Mouse (Mus musculus): ENCODE results near the gene Copa. TPM values are rescaled to one million over a fixed set of nuclear protein-coding genes. Genes with fewer than 3 reads are reported as not detected.

The Copa gene
- polyA plus RNA-seq, 1 experiment from 2014 or later, result 157 TPM

DNA sequence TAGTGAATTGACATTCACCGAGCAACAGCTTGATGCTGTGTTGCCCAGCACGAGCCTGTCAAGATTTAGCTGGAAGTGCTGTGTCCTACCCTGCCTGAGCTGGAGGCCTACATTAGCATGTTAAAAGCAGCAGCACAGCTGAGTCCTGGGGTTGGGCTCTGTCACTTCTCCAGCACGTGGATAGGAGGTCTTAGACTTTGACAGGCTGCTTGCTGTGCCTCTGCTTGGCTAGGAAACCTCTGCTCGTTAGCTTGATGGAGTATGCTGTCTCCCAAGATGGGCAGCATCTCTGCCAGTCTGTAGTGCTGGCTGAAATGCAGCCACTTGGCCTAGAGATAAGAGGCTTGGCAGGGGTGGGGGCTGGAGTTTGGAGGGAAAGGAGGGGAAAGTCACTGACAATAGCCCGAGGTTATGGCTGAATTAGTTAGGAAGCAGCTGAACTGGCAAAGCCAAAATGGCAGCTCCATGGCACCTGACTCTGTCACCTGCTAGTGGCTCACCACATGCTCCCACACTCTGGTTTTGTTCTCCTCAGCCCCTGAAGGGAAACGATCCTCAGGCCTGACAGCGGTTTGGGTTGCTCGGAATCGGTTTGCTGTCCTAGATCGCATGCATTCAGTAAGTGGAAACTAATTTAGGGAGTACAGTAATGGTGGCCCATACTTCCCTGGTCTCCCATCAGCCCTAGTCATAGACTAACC, 25.6 kb downstream of the Copa start:
- Histone ChIP-seq H3K4me2 (ENCODE audit: low read length) (no peak overlapping the region), H3K4me1 (ENCODE audit: control insufficient read depth in 2 of 2, insufficient read depth in 2 of 2, low read length in 2 of 2) (no peaks in the 10 kb centered on the region; a peak in 1 of 4 replicates), H3K27me3 (ENCODE audit: control insufficient read depth, insufficient read depth, low read length) (no peaks in the 10 kb centered on the region), H3K9ac (ENCODE audit: low read length) (no peak overlapping the region), H3K4me3 (ENCODE audit: control insufficient read depth in 1 of 2, insufficient read depth in 1 of 2, low read depth in 1 of 2, low read length in 2 of 2) (no peak overlapping the region), H3K27ac (replicated peaks in 1 of 2; ENCODE audit: control insufficient read depth in 1 of 2, insufficient read depth in 1 of 2, low read depth in 2 of 2, low read length in 2 of 2) (no peak overlapping the region), H3K9me3 (ENCODE audit: control insufficient read depth, low read length) (no peaks in the 10 kb centered on the region), H3K36me3 (ENCODE audit: control insufficient read depth, insufficient read depth, low read length) (peaks cover 100% of the 10 kb centered on the region)
- 60% methylated on average over 10 of the region's 10 CpGs for WGBS
- no peak for ATAC-seq (ENCODE audit: insufficient number of reproducible peaks, insufficient read depth, low FRiP score, low read depth)

- no peak overlapping the region for H3K27ac ChIP-seq (replicated peaks in 1 of 2; ENCODE audit: control insufficient read depth in 1 of 2, insufficient read depth in 1 of 2, low read depth in 2 of 2, low read length in 2 of 2)
- WGBS, result 84% methylated on average over 5 of the region's 5 CpGs
- no peak for ATAC-seq (ENCODE audit: insufficient number of reproducible peaks, insufficient read depth, low FRiP score, low read depth)
- no peaks in the 10 kb centered on the region for H3K9me3 ChIP-seq (ENCODE audit: control insufficient read depth, low read length)
- no peak overlapping the region for H3K4me3 ChIP-seq (ENCODE audit: control insufficient read depth in 1 of 2, insufficient read depth in 1 of 2, low read depth in 1 of 2, low read length in 2 of 2)
- H3K27me3 ChIP-seq (ENCODE audit: control insufficient read depth, insufficient read depth, low read length), result no peaks in the 10 kb centered on the region
- no peaks in the 10 kb centered on the region for H3K4me1 ChIP-seq (ENCODE audit: control insufficient read depth in 2 of 2, insufficient read depth in 2 of 2, low read length in 2 of 2)
- H3K36me3 ChIP-seq (ENCODE audit: control insufficient read depth, insufficient read depth, low read length), result peaks cover 99% of the 10 kb centered on the region
- no peak overlapping the region for H3K4me2 ChIP-seq (ENCODE audit: low read length)
- no peak overlapping the region for H3K9ac ChIP-seq (ENCODE audit: low read length)
Observed at GRCm38 (mm10) chr1:172116948-172117347, 34.6 kb downstream of the Copa start.

GRCm38 (mm10) chr1:172119100-172119499, 36.8 kb downstream of the Copa start:
- H3K27me3 ChIP-seq (ENCODE audit: control insufficient read depth, insufficient read depth, low read length), result no peaks in the 10 kb centered on the region
- WGBS, result 67% methylated on average over 6 of the region's 6 CpGs
- no peak overlapping the region for H3K27ac ChIP-seq (replicated peaks in 1 of 2; ENCODE audit: control insufficient read depth in 1 of 2, insufficient read depth in 1 of 2, low read depth in 2 of 2, low read length in 2 of 2)
- H3K4me3 ChIP-seq (ENCODE audit: control insufficient read depth in 1 of 2, insufficient read depth in 1 of 2, low read depth in 1 of 2, low read length in 2 of 2), result no peak overlapping the region
- ATAC-seq (ENCODE audit: insufficient number of reproducible peaks, insufficient read depth, low FRiP score, low read depth), result no peak
- no peaks in the 10 kb centered on the region for H3K4me1 ChIP-seq (ENCODE audit: control insufficient read depth in 2 of 2, insufficient read depth in 2 of 2, low read length in 2 of 2)
- H3K36me3 ChIP-seq (ENCODE audit: control insufficient read depth, insufficient read depth, low read length), result peaks cover 95% of the 10 kb centered on the region
- no peak overlapping the region for H3K9ac ChIP-seq (ENCODE audit: low read length)
- no peaks in the 10 kb centered on the region for H3K9me3 ChIP-seq (ENCODE audit: control insufficient read depth, low read length)
- H3K4me2 ChIP-seq (ENCODE audit: low read length), result no peak overlapping the region

DNA sequence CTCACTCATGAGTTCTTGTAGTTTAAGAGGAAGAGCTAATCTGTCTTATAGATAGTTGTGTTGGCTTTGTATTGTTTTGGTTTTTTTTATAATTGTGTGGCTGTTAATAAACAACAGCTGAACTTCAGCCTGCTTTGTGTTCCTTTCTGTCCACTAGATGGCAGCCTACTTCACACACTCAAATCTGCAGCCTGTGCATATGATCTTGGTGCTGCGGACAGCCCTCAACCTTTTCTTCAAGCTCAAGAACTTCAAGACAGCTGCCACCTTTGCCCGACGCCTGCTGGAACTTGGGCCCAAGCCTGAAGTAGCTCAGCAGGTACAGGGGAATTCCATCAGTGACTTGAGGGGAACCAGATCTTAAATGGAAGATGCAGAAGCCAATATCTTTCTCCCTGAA, 37.4 kb downstream of the Copa start:
- H3K36me3 ChIP-seq (ENCODE audit: control insufficient read depth, insufficient read depth, low read length), result peaks cover 88% of the 10 kb centered on the region
- H3K9ac ChIP-seq (ENCODE audit: low read length), result no peak overlapping the region
- no peaks in the 10 kb centered on the region for H3K9me3 ChIP-seq (ENCODE audit: control insufficient read depth, low read length)
- no peaks in the 10 kb centered on the region for H3K27me3 ChIP-seq (ENCODE audit: control insufficient read depth, insufficient read depth, low read length)
- no peak overlapping the region for H3K4me3 ChIP-seq (ENCODE audit: control insufficient read depth in 1 of 2, insufficient read depth in 1 of 2, low read depth in 1 of 2, low read length in 2 of 2)
- ATAC-seq (ENCODE audit: insufficient number of reproducible peaks, insufficient read depth, low FRiP score, low read depth), result no peak
- no peaks in the 10 kb centered on the region for H3K4me1 ChIP-seq (ENCODE audit: control insufficient read depth in 2 of 2, insufficient read depth in 2 of 2, low read length in 2 of 2)
- 60% methylated on average over 3 of the region's 3 CpGs for WGBS
- H3K27ac ChIP-seq (replicated peaks in 1 of 2; ENCODE audit: control insufficient read depth in 1 of 2, insufficient read depth in 1 of 2, low read depth in 2 of 2, low read length in 2 of 2), result no peak overlapping the region
- H3K4me2 ChIP-seq (ENCODE audit: low read length), result no peak overlapping the region

DNA sequence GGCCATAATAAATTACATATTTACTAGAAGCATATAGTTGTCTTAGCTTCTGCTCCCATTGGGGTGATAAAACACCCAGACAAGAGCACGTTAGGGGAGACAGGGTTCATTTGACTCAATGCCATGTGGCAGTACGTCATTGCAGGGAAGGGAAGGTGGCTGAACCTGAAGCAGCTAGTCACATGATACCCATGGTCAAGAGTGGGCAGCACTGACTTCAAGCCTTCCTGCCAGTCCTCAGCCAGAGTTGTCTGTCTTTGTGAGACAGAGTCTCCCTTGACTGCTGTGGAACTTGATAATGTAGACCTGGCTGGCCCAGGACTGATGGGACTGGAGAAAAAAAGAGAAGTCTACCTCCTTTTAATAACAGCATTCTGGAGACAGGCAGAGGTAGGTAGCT, 40.3 kb downstream of the Copa start:
- peaks cover 59% of the 10 kb centered on the region for H3K36me3 ChIP-seq (ENCODE audit: control insufficient read depth, insufficient read depth, low read length)

GRCm38 (mm10) chr1:172124572-172124971, 42.2 kb downstream of the Copa start:
- Histone ChIP-seq H3K27ac (replicated peaks in 1 of 2; ENCODE audit: control insufficient read depth in 1 of 2, insufficient read depth in 1 of 2, low read depth in 2 of 2, low read length in 2 of 2) (no peak overlapping the region), H3K9me3 (ENCODE audit: control insufficient read depth, low read length) (no peaks in the 10 kb centered on the region), H3K4me2 (ENCODE audit: low read length) (no peak overlapping the region), H3K9ac (ENCODE audit: low read length) (no peak overlapping the region), H3K27me3 (ENCODE audit: control insufficient read depth, insufficient read depth, low read length) (no peaks in the 10 kb centered on the region), H3K4me3 (ENCODE audit: control insufficient read depth in 1 of 2, insufficient read depth in 1 of 2, low read depth in 1 of 2, low read length in 2 of 2) (no peak overlapping the region), H3K36me3 (ENCODE audit: control insufficient read depth, insufficient read depth, low read length) (peaks cover 53% of the 10 kb centered on the region), H3K4me1 (ENCODE audit: control insufficient read depth in 2 of 2, insufficient read depth in 2 of 2, low read length in 2 of 2) (peaks cover 4 to 6% of the 10 kb centered on the region in 2 experiments)
- 73% methylated on average over 6 of the region's 6 CpGs for WGBS
- ATAC-seq (ENCODE audit: insufficient number of reproducible peaks, insufficient read depth, low FRiP score, low read depth), result no peak

More for the DNA sequence above, 40.3 kb downstream of the Copa start:
- no peak for ATAC-seq (ENCODE audit: insufficient number of reproducible peaks, insufficient read depth, low FRiP score, low read depth)
- Histone ChIP-seq H3K4me2 (ENCODE audit: low read length) (no peak overlapping the region), H3K9me3 (ENCODE audit: control insufficient read depth, low read length) (no peaks in the 10 kb centered on the region), H3K9ac (ENCODE audit: low read length) (no peak overlapping the region), H3K4me1 (ENCODE audit: control insufficient read depth in 2 of 2, insufficient read depth in 2 of 2, low read length in 2 of 2) (peaks cover 4% of the 10 kb centered on the region in 2 experiments), H3K27me3 (ENCODE audit: control insufficient read depth, insufficient read depth, low read length) (no peaks in the 10 kb centered on the region), H3K27ac (replicated peaks in 1 of 2; ENCODE audit: control insufficient read depth in 1 of 2, insufficient read depth in 1 of 2, low read depth in 2 of 2, low read length in 2 of 2) (no peak overlapping the region), H3K4me3 (ENCODE audit: control insufficient read depth in 1 of 2, insufficient read depth in 1 of 2, low read depth in 1 of 2, low read length in 2 of 2) (no peak overlapping the region)
- 69% methylated on average over 2 of the region's 2 CpGs for WGBS

DNA sequence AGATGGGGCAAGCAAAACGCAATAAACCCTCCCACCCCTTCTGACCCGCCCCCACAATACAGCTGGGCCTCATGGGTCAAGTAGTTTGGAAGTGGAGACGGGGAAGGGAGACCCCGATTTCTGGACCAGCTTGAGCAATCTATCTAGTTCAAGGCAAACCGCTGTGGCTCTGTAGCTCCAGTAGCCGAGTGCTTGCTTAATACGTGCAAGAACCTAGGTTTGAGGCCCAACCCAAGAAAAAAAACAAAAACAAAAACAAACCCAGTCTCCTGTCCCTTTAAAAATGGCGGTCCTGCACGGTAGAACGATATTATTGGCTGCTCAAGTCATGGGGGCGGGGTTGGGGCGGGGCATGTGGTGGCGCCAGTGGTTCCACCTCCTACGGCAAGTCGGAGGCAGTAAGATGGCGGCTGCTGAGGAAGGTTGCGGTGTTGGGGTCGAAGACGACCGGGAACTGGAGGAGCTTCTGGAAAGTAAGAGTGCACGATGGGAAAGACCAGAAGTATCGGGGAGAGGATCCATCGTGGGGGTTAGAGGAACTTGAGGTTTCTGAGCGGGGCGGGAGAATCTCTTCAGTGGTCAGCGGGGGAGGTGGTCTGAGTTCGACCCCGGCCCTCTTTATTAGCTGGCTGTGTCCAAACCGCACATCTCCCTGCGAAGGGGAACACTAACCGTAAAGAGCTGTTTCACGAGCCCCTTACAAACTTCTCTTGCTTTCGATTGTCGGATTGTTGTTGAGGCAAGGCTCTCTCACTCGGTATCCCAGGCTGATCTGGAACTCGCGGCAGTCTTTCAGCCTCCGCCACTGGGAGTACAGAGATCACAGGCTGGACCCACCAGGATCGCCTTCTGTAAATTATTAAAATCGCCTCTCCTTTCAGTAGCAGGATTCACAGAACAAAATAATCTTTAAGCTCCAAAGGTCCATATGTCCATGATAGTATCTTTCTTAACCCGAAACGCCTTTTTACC, 44.3 kb downstream of the Copa start, which contains the start of gene Pex19:
Gene Pex19 (plus strand): TSS at position 380 of the 972 bp plus-strand sequence.
- Histone ChIP-seq H3K9me3 (ENCODE audit: control insufficient read depth, low read length) (no peaks in the 10 kb centered on the region), H3K27ac (replicated peaks in 1 of 2; ENCODE audit: control insufficient read depth in 1 of 2, insufficient read depth in 1 of 2, low read depth in 2 of 2, low read length in 2 of 2) (peak within 1 kb of the TSS; percentile 54 to 64; a peak in 2 of 4 replicates), H3K36me3 (ENCODE audit: control insufficient read depth, insufficient read depth, low read length) (peaks cover 54% of the 10 kb centered on the region), H3K4me1 (ENCODE audit: control insufficient read depth in 2 of 2, insufficient read depth in 2 of 2, low read length in 2 of 2) (peaks cover 4 to 6% of the 10 kb centered on the region in 2 experiments), H3K9ac (ENCODE audit: low read length) (peak within 1 kb of the TSS; percentile 95), H3K4me2 (ENCODE audit: low read length) (peak within 1 kb of the TSS; percentile 80), H3K27me3 (ENCODE audit: control insufficient read depth, insufficient read depth, low read length) (no peaks in the 10 kb centered on the region), H3K4me3 (ENCODE audit: control insufficient read depth in 1 of 2, insufficient read depth in 1 of 2, low read depth in 1 of 2, low read length in 2 of 2) (peak within 1 kb of the TSS; percentile 72 to 85)
- WGBS, result 1% methylated on average over 42 of the region's 42 CpGs
- peak; percentile 90 for ATAC-seq (ENCODE audit: insufficient number of reproducible peaks, insufficient read depth, low FRiP score, low read depth)

All from heart, embryonic 14.5 days (tissue).